Mouse (Mus musculus) lung, adult 2 months (tissue): ENCODE measurements around the gene Ubiad1. TPM values are rescaled to one million over a fixed set of nuclear protein-coding genes. Genes with fewer than 3 reads are reported as not detected.
A peak's percentile ranks its signal among the peaks of the same experiment; 100 is the strongest.

ENCODE experiments used
- DNase-seq: peaks from one replicate; pipeline ENCODE4 v3.0.0; 2022
- H3K4me1 ChIP-seq: fragments of 200-500 bp; 2 replicates; pipeline ENCODE4 v1.6.1; 2011; ENCODE audit warnings: low read length; ENCODE audit not compliant: control insufficient read depth, insufficient read depth
- H3K4me3 ChIP-seq: fragments of 200-500 bp; replicated peaks from 2 replicates; pipeline ENCODE3; 2011; ENCODE audit warnings: low read depth, mild to moderate bottlenecking, control low read depth, low read length; ENCODE audit errors: extremely low read depth
- CTCF ChIP-seq: fragments of 200-500 bp; IDR thresholded peaks from 2 replicates; pipeline ENCODE4 v1.5.1; 2011; ENCODE audit warnings: mild to moderate bottlenecking, low read length, control low read depth; ENCODE audit not compliant: insufficient read depth
- POLR2A ChIP-seq: fragments of 200-500 bp; IDR thresholded peaks from 2 replicates; pipeline ENCODE4 v1.6.1; 2011; ENCODE audit warnings: low read depth, mild to moderate bottlenecking, control low read depth, low read length, borderline replicate concordance; ENCODE audit errors: extremely low read depth
- WGBS: fragments of 180-500 bp; shearing (Covaris S2); methylation state at CpG from one replicate; pipeline ENCODE4 v1.1.7; 2018; 5-methylcytosine and 5-hydroxymethylcytosine counted together
- polyA plus RNA-seq: library from polyadenylated mRNA; depleted of rRNA; stranded (reverse); fragments of >200 nt; gene quantifications from 2 replicates; pipeline ENCODE4 v1.2.3, GENCODE M21; 2012; rRNA removed

The Ubiad1 gene
- 13.6 and 18.0 TPM in 2 replicates for polyA plus RNA-seq

- peak within 1 kb of the TSS; percentile 91 for H3K4me3 ChIP-seq
- H3K4me1 ChIP-seq = peaks cover 8% of the 10 kb centered on the region
- DNase-seq = peak; percentile 89
- under 1% methylated on average over 46 of the region's 46 CpGs for WGBS
- TF ChIP-seq POLR2A (peak; percentile 73), CTCF (no peak)
Measured at GRCm38 (mm10) chr4:148444250-148444967, at the start of gene Ubiad1. Ubiad1 (minus strand) TSS chr4:148444771.

- TF ChIP-seq CTCF (no peak), POLR2A (no peak)
- H3K4me3 ChIP-seq = no peak overlapping the region
- WGBS = 90% methylated on average over 7 of the region's 7 CpGs
- DNase-seq = no peak
- no peaks in the 10 kb centered on the region for H3K4me1 ChIP-seq
Measured at GRCm38 (mm10) chr4:148491448-148491847, 46.9 kb upstream of the Ubiad1 start.

- TF ChIP-seq CTCF (no peak), POLR2A (no peak)
- DNase-seq = no peak
- WGBS = 28% methylated on average over 6 of the region's 6 CpGs
- Histone ChIP-seq H3K4me3 (no peak overlapping the region), H3K4me1 (no peaks in the 10 kb centered on the region)
Measured at GRCm38 (mm10) chr4:148490502-148490901, 45.9 kb upstream of the Ubiad1 start.

- H3K4me1 ChIP-seq = no peaks in the 10 kb centered on the region
- TF ChIP-seq CTCF = no peak
- TF ChIP-seq POLR2A = no peak
- 76% methylated on average over 2 of the region's 2 CpGs for WGBS
- no peak overlapping the region for H3K4me3 ChIP-seq
- no peak for DNase-seq
Measured at GRCm38 (mm10) chr4:148487841-148488240, 43.3 kb upstream of the Ubiad1 start.

GRCm38 (mm10) chr4:148484511-148484910, 39.9 kb upstream of the Ubiad1 start:
- TF ChIP-seq CTCF (no peak), POLR2A (no peak)
- H3K4me3 ChIP-seq = no peak overlapping the region
- no peak for DNase-seq
- WGBS = 97% methylated on average over 12 of the region's 12 CpGs
- no peaks in the 10 kb centered on the region for H3K4me1 ChIP-seq

- Histone ChIP-seq H3K4me3 (no peak overlapping the region), H3K4me1 (no peaks in the 10 kb centered on the region)
- no peak for TF ChIP-seq CTCF
- TF ChIP-seq POLR2A = no peak
- no peak for DNase-seq
- 60% methylated on average over 2 of the region's 2 CpGs for WGBS
Measured at GRCm38 (mm10) chr4:148481557-148482168, 37.1 kb upstream of the Ubiad1 start.

- no peaks in the 10 kb centered on the region for H3K4me1 ChIP-seq
- no peak for DNase-seq
- H3K4me3 ChIP-seq = no peak overlapping the region
- TF ChIP-seq POLR2A (no peak), CTCF (no peak)
- 99% methylated on average over 2 of the region's 2 CpGs for WGBS
Measured at GRCm38 (mm10) chr4:148480245-148480644, 35.7 kb upstream of the Ubiad1 start.

GRCm38 (mm10) chr4:148473496-148473895, 28.9 kb upstream of the Ubiad1 start:
- 93% methylated on average over 5 of the region's 5 CpGs for WGBS
- DNase-seq = no peak
- TF ChIP-seq POLR2A (no peak), CTCF (no peak)
- Histone ChIP-seq H3K4me3 (no peak overlapping the region), H3K4me1 (no peaks in the 10 kb centered on the region)

GRCm38 (mm10) chr4:148472436-148473174, 28.0 kb upstream of the Ubiad1 start:
- no peak for DNase-seq
- no peak overlapping the region for H3K4me3 ChIP-seq
- TF ChIP-seq CTCF (no peak), POLR2A (no peak)
- 92% methylated on average over 8 of the region's 8 CpGs for WGBS
- no peaks in the 10 kb centered on the region for H3K4me1 ChIP-seq

GRCm38 (mm10) chr4:148471363-148471806, 26.8 kb upstream of the Ubiad1 start:
- 84% methylated on average over 10 of the region's 10 CpGs for WGBS
- no peak for DNase-seq
- no peaks in the 10 kb centered on the region for H3K4me1 ChIP-seq
- TF ChIP-seq POLR2A (no peak), CTCF (no peak)
- no peak overlapping the region for H3K4me3 ChIP-seq
